ENCODE assay signal across 9 mouse cellular contexts in the genomic region with DNA sequence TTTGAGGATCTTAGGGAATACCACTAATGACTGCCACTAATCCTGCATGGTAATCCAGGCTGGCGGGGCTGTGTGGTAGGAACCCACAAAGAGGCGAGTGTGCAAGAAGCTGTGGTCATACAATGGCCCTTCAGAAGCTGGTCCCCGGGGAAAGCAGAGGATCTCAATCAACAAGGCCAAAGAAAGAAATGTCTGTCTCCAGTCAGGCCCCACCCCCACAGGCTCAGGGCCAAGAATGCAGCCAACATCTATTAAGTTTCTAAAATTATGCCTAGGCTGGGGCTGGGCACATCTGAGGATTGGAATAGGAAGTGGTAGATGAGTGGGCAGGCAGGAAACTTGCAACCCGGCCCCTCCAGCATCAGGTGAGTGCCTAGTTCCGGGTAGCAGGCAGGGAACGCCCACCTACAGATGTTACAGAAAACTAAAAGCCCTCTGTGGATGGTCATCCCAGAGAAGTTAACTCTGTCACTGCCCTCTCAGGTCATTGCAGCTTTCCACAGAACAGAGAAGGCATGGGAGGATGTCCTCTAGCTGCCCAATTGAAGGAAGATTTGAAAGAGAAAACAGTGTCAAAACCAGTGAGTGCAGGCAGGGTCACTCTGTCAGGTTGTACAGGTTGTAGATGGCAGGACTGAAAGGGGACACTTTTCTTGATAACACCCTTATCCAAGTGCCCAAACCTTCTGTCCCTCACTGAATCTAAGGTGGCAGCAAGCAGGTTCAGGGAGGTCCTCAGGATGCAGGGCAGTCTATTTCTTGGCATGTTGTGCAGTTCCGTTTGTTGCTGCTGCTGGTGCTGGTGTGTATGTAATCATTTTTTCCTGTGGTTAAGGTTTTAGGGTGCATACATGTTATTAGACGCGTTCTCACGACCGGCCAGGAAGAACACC. TPM values are rescaled to one million over a fixed set of nuclear protein-coding genes. Genes with fewer than 3 reads are reported as not detected.
DNase-seq lines count a peak whose midpoint lies in the region; ATAC-seq and TF ChIP-seq lines count a peak whose summit lies in the region.
"Had no signal": no experiment of that assay in that cellular context is flagged by ENCODE, and none has a peak within 500 bp of the region (broad histone marks: within the 10 kb centered on the region; RNA-seq: fewer than 3 reads in every experiment).

No protein-coding gene starts in this region.

- H3K4me1 ChIP-seq in midbrain, embryonic 10.5 days = peaks cover 27% of the 10 kb centered on the region
- H3K4me1 ChIP-seq in midbrain, embryonic 15.5 days = 0 out of 2 replicates have a peak, but pooled peaks cover 5% of the 10 kb centered on the region
- H3K4me1 ChIP-seq in hindbrain, postnatal 0 days (ENCODE audit: insufficient read depth, low read length) = 0 out of 2 replicates have a peak, but pooled peaks cover 5% of the 10 kb centered on the region
- peaks cover 3% of the 10 kb centered on the region; the same call in 1 of the 2 replicates for H3K4me1 ChIP-seq in midbrain, embryonic 14.5 days (ENCODE audit: control insufficient read depth, insufficient read depth, low read length)

- no peaks in the 10 kb centered on the region for H3K9me3 ChIP-seq in midbrain, embryonic 10.5 days (replicated peaks)
- H3K9me3 ChIP-seq in midbrain, embryonic 15.5 days = no peaks in the 10 kb centered on the region
- H3K9me3 ChIP-seq in hindbrain, postnatal 0 days (ENCODE audit: low read length) = no peaks in the 10 kb centered on the region
- H3K9me3 ChIP-seq in midbrain, embryonic 14.5 days (ENCODE audit: control insufficient read depth, low read length) = no peaks in the 10 kb centered on the region
- H3K9me3 ChIP-seq: G1E had no signal

- no peak for ATAC-seq in midbrain, embryonic 15.5 days (replicated peaks)
- ATAC-seq in hindbrain, postnatal 0 days = peak; percentile 73
- peak; percentile 67 for ATAC-seq in midbrain, embryonic 14.5 days (ENCODE audit: low FRiP score, low TSS enrichment)

- H3K36me3 ChIP-seq in midbrain, embryonic 10.5 days = no peaks in the 10 kb centered on the region
- H3K36me3 ChIP-seq in midbrain, embryonic 15.5 days (replicated peaks) = no peaks in the 10 kb centered on the region
- no peaks in the 10 kb centered on the region for H3K36me3 ChIP-seq in hindbrain, postnatal 0 days (ENCODE audit: insufficient read depth, low read length)
- H3K36me3 ChIP-seq in midbrain, embryonic 14.5 days (ENCODE audit: control insufficient read depth, insufficient read depth, low read length) = no peaks in the 10 kb centered on the region
- no peaks in the 10 kb centered on the region for H3K36me3 ChIP-seq in splenic B cell, adult 2 months (ENCODE audit: control insufficient read depth, insufficient read depth, low read length, poor library complexity, severe bottlenecking)
- H3K36me3 ChIP-seq: G1E had no signal

- WGBS in midbrain, embryonic 10.5 days = 76% methylated on average over 11 of the region's 11 CpGs
- 63% methylated on average over 11 of the region's 11 CpGs for WGBS in midbrain, embryonic 15.5 days
- 61% methylated on average over 11 of the region's 11 CpGs for WGBS in hindbrain, postnatal 0 days
- 68% methylated on average over 11 of the region's 11 CpGs for WGBS in midbrain, embryonic 14.5 days

- DNase-seq in midbrain, embryonic 10.5 days (ENCODE audit: low spot score) = no peak
- peak; percentile 55 for DNase-seq in embryo, embryonic 11 days
- DNase-seq in gastrocnemius, postnatal 25 days = peak; percentile 26
- peak; percentile 71 for DNase-seq in hindbrain, postnatal 0 days (ENCODE audit: low spot score)
- DNase-seq in left cerebral cortex, postnatal 14 days (ENCODE audit: low spot score in 2 of 2) = peak; percentile 62 to 74
- peak; percentile 73 for DNase-seq in midbrain, embryonic 14.5 days
- peak; percentile 69 for DNase-seq in splenic B cell, adult 2 months (ENCODE audit: low read depth, low spot score)

- intact Hi-C loops in left cerebral cortex, postnatal 14 days (cut with DNase I) = no loop called here

- no peaks in the 10 kb centered on the region for H3K27me3 ChIP-seq in midbrain, embryonic 10.5 days (ENCODE audit: low read depth, poor library complexity, severe bottlenecking)
- no peaks in the 10 kb centered on the region for H3K27me3 ChIP-seq in midbrain, embryonic 15.5 days (replicated peaks)
- H3K27me3 ChIP-seq in hindbrain, postnatal 0 days (ENCODE audit: insufficient read depth, low read length) = no peaks in the 10 kb centered on the region
- no peaks in the 10 kb centered on the region for H3K27me3 ChIP-seq in midbrain, embryonic 14.5 days (ENCODE audit: control insufficient read depth, insufficient read depth, low read length)
- H3K27me3 ChIP-seq in splenic B cell, adult 2 months (ENCODE audit: control insufficient read depth, insufficient read depth, low read length, poor library complexity, severe bottlenecking) = no peaks in the 10 kb centered on the region

- H3K4me2 ChIP-seq in midbrain, embryonic 15.5 days = no peak overlapping the region
- H3K4me2 ChIP-seq in hindbrain, postnatal 0 days (ENCODE audit: low read depth, low read length) = no peak overlapping the region
- no peak overlapping the region for H3K4me2 ChIP-seq in midbrain, embryonic 14.5 days (ENCODE audit: low read length)

- peak overlapping the region; percentile 33; the same call in 1 of the 2 replicates for H3K27ac ChIP-seq in midbrain, embryonic 10.5 days (replicated peaks)
- no peak overlapping the region for H3K27ac ChIP-seq in midbrain, embryonic 15.5 days
- H3K27ac ChIP-seq in hindbrain, postnatal 0 days = no peak overlapping the region
- no peak overlapping the region for H3K27ac ChIP-seq in midbrain, embryonic 14.5 days (replicated peaks; ENCODE audit: low read depth, low read length)

- H3K4me3 ChIP-seq in midbrain, embryonic 10.5 days = no peak overlapping the region
- H3K4me3 ChIP-seq in midbrain, embryonic 15.5 days = no peak overlapping the region
- H3K4me3 ChIP-seq in hindbrain, postnatal 0 days (ENCODE audit: low read length) = no peak overlapping the region
- no peak overlapping the region for H3K4me3 ChIP-seq in midbrain, embryonic 14.5 days (replicated peaks; ENCODE audit: low read depth, low read length)

- H3K9ac ChIP-seq in midbrain, embryonic 15.5 days = no peak overlapping the region
- no peak overlapping the region for H3K9ac ChIP-seq in hindbrain, postnatal 0 days (replicated peaks; ENCODE audit: low read length)
- no peak overlapping the region for H3K9ac ChIP-seq in midbrain, embryonic 14.5 days (replicated peaks; ENCODE audit: low read length)

- no peak for TF ChIP-seq CTCF in hindbrain, postnatal 0 days (IDR thresholded peaks at IDR 0.05; ENCODE audit: low read depth)

RNA-seq across cellular contexts. Expression of a gene that starts 47.9 kb away (rescaled TPM):
- polyA plus RNA-seq in midbrain, embryonic 10.5 days (2016; fragmentation: Nextera tagmentation; extraction: Ambion mirVana) = 86.7 and 106 TPM in 2 replicates
- 135 TPM in 2 replicates for polyA plus RNA-seq in midbrain, embryonic 15.5 days (2015; fragmentation: Nextera tagmentation; extraction: Ambion mirVana)
- 1 to 10 TPM; 4.2 to 4.4 TPM for total RNA-seq in gastrocnemius, postnatal 25 days (2021)
- 241 and 273 TPM in 2 replicates for total RNA-seq in hindbrain, postnatal 0 days (2014; rRNA removed)
- 116 and 123 TPM in 2 replicates for polyA plus RNA-seq in hindbrain, postnatal 0 days (2015; fragmentation: Nextera tagmentation; extraction: Ambion mirVana)
- total RNA-seq in left cerebral cortex, postnatal 14 days (2021) = 100 to 1,000 TPM; 180 to 190 TPM
- 129 and 169 TPM in 2 replicates for polyA plus RNA-seq in midbrain, embryonic 14.5 days (2014; fragmentation: Nextera tagmentation; extraction: Ambion mirVana)

RNA-seq across cellular contexts. Expression of a gene that starts 53.1 kb away (rescaled TPM):
- polyA plus RNA-seq in midbrain, embryonic 10.5 days (2016; fragmentation: Nextera tagmentation; extraction: Ambion mirVana) = 97.9 and 106 TPM in 2 replicates
- polyA plus RNA-seq in midbrain, embryonic 15.5 days (2015; fragmentation: Nextera tagmentation; extraction: Ambion mirVana) = 28.0 and 28.8 TPM in 2 replicates
- 10 to 100 TPM in 1 of 2 experiments, 1 to 10 TPM in 1; 10.0 to 10.1 TPM for total RNA-seq in gastrocnemius, postnatal 25 days (2021)
- 23.9 and 31.6 TPM in 2 replicates for total RNA-seq in hindbrain, postnatal 0 days (2014; rRNA removed)
- 28.2 and 31.1 TPM in 2 replicates for polyA plus RNA-seq in hindbrain, postnatal 0 days (2015; fragmentation: Nextera tagmentation; extraction: Ambion mirVana)
- 10 to 100 TPM in 1 of 2 experiments, 1 to 10 TPM in 1; 8.0 to 10.0 TPM for total RNA-seq in left cerebral cortex, postnatal 14 days (2021)
- 20.7 and 32.0 TPM in 2 replicates for polyA plus RNA-seq in midbrain, embryonic 14.5 days (2014; fragmentation: Nextera tagmentation; extraction: Ambion mirVana)
